Mouse (Mus musculus) adrenal gland, postnatal 4 days (tissue): ENCODE results near the gene 0610040J01Rik. TPM values are rescaled to one million over a fixed set of nuclear protein-coding genes. Genes with fewer than 3 reads are reported as not detected.

ENCODE experiments used
- DNase-seq, 2 experiments: peaks; one replicate each; pipeline ENCODE4 v3.0.0; 2021 to 2022; ENCODE audit warnings: low spot score in 2 of 2, mixed read lengths in 2 of 2
- total RNA-seq, 2 experiments: library from RNA; stranded (reverse); gene quantifications; 2 replicates each; pipeline ENCODE4 v1.2.3; 2021

The 0610040J01Rik gene
- total RNA-seq, 2 experiments from 2014 or later = 3.5 to 6.6 TPM

DNA sequence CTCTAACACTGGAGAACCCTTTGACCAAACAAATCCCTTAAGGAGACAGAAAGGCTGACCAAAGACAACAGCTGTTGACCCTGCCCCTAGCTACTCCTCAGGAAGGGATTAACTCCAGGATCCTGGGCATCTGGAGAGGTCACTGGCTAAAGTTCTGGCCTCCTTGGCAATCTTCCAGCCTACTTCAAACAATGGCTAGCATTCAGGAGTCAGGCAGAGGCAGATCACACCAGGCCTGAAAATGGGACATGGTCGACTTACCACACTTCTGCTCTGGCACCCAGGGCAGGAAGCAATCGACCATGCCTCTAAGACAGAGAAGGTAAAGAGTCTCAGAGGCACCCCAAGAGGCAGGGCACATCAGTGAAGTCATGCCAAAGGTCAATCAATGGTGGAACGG lies 137.0 kb downstream of the 0610040J01Rik start:
- DNase-seq = no peak

Other genes with a start within 250 kb of the 0610040J01Rik start
- gene Nwd2, start 163.3 kb upstream of the 0610040J01Rik start, total RNA-seq = under 1 TPM; 0.20 to 0.42 TPM
- gene Rell1, start 156.5 kb downstream of the 0610040J01Rik start, total RNA-seq = 10 to 100 TPM; 36.7 to 39.9 TPM